In genomic region chr2:118689875-118690274, GRCm38 (mm10) we compare ENCODE assay signal across 29 mouse cellular contexts. TPM values are rescaled to one million over a fixed set of nuclear protein-coding genes. Genes with fewer than 3 reads are reported as not detected.
DNase-seq lines count a peak whose midpoint lies in the region; ATAC-seq and TF ChIP-seq lines count a peak whose summit lies in the region.
"Had no signal": no experiment of that assay in that cellular context is flagged by ENCODE, and none has a peak within 500 bp of the region (broad histone marks: within the 10 kb centered on the region; RNA-seq: fewer than 3 reads in every experiment).

No protein-coding gene starts in this region.

- H3K4me1 ChIP-seq in kidney, embryonic 14.5 days (ENCODE audit: control insufficient read depth, insufficient read depth, low read length): no peaks in the 10 kb centered on the region
- no peaks in the 10 kb centered on the region for H3K4me1 ChIP-seq in forebrain, embryonic 16.5 days (replicated peaks; ENCODE audit: control insufficient read depth, insufficient read depth, low read length)
- H3K4me1 ChIP-seq: forebrain, embryonic 12.5 days; midbrain, embryonic 15.5 days; stomach, embryonic 15.5 days had no signal

- H3K9me3 ChIP-seq in kidney, embryonic 14.5 days (ENCODE audit: control insufficient read depth, low read length): no peaks in the 10 kb centered on the region
- H3K9me3 ChIP-seq in forebrain, embryonic 16.5 days (ENCODE audit: control insufficient read depth, low read length): no peaks in the 10 kb centered on the region
- H3K9me3 ChIP-seq: forebrain, embryonic 12.5 days; heart, embryonic 15.5 days; hindbrain, embryonic 10.5 days; midbrain, embryonic 15.5 days; stomach, embryonic 15.5 days had no signal

- no peak overlapping the region for H3K27ac ChIP-seq in kidney, embryonic 14.5 days (ENCODE audit: low read depth, low read length)
- no peak overlapping the region for H3K27ac ChIP-seq in forebrain, embryonic 16.5 days (ENCODE audit: low read length)
- H3K27ac ChIP-seq: forebrain, embryonic 12.5 days; heart, embryonic 15.5 days; hindbrain, embryonic 10.5 days; hindbrain, postnatal 0 days; midbrain, embryonic 15.5 days; stomach, embryonic 15.5 days had no signal

- H3K27me3 ChIP-seq in kidney, embryonic 14.5 days (ENCODE audit: control insufficient read depth, insufficient read depth, low read length): peaks cover 6% of the 10 kb centered on the region; the same call in 1 of the 2 replicates
- H3K27me3 ChIP-seq in myocyte (ENCODE audit: control insufficient read depth, insufficient read depth, insufficient read length): peaks cover 17% of the 10 kb centered on the region
- peaks cover 3% of the 10 kb centered on the region; the same call in 1 of the 2 replicates for H3K27me3 ChIP-seq in forebrain, embryonic 16.5 days (replicated peaks; ENCODE audit: control insufficient read depth, insufficient read depth, low read length)
- H3K27me3 ChIP-seq: Patski; stomach, embryonic 15.5 days had no signal

- no peaks in the 10 kb centered on the region for H3K36me3 ChIP-seq in kidney, embryonic 14.5 days (ENCODE audit: control insufficient read depth, insufficient read depth, low read length)
- no peaks in the 10 kb centered on the region for H3K36me3 ChIP-seq in myocyte (ENCODE audit: control insufficient read depth, insufficient read depth)
- no peaks in the 10 kb centered on the region for H3K36me3 ChIP-seq in forebrain, embryonic 16.5 days (ENCODE audit: control insufficient read depth, insufficient read depth)
- H3K36me3 ChIP-seq: forebrain, embryonic 12.5 days; heart, embryonic 15.5 days; hindbrain, embryonic 10.5 days; stomach, embryonic 15.5 days had no signal

- peak; percentile 52 for DNase-seq in adrenal gland, postnatal 10 days
- no peak for DNase-seq in adrenal gland, adult 18-20 months (ENCODE audit: low spot score in 2 of 2)
- peak; percentile 60 for DNase-seq in kidney, adult 18-20 months
- peak; percentile 60 for DNase-seq in testis, postnatal 10 days (ENCODE audit: low spot score)
- DNase-seq in testis, postnatal 14 days (ENCODE audit: low spot score): no peak
- DNase-seq: cerebellum, adult 11 months; cerebellum, adult 9-11 months; lung, adult 18-20 months; lung, postnatal 10 days; thymus, adult 2 months; thymus, postnatal 4 days had no signal

- H3K4me2 ChIP-seq in kidney, embryonic 14.5 days (replicated peaks; ENCODE audit: low read depth, low read length): no peak overlapping the region
- H3K4me2 ChIP-seq in myocyte (ENCODE audit: low read depth): no peak overlapping the region
- H3K4me2 ChIP-seq in forebrain, embryonic 16.5 days (ENCODE audit: low read length): no peak overlapping the region
- H3K4me2 ChIP-seq: forebrain, embryonic 12.5 days; heart, embryonic 15.5 days; midbrain, embryonic 15.5 days; stomach, embryonic 15.5 days had no signal

- H3K9ac ChIP-seq in kidney, embryonic 14.5 days (ENCODE audit: low read depth, low read length): no peak overlapping the region
- H3K9ac ChIP-seq in forebrain, embryonic 16.5 days (replicated peaks; ENCODE audit: low read depth, low read length): no peak overlapping the region
- H3K9ac ChIP-seq: forebrain, embryonic 12.5 days; heart, embryonic 15.5 days; midbrain, embryonic 15.5 days; stomach, embryonic 15.5 days had no signal

- no peaks in the 10 kb centered on the region for H3K79me2 ChIP-seq in myocyte (ENCODE audit: control insufficient read depth, insufficient read depth)

- ATAC-seq in kidney, embryonic 14.5 days (ENCODE audit: low FRiP score, low TSS enrichment): no peak
- ATAC-seq in forebrain, embryonic 16.5 days: no peak
- ATAC-seq: CD4-positive, CD25-positive, alpha-beta regulatory T cell, adult 4 months; hindbrain, postnatal 0 days; intestine, embryonic 16.5 days; midbrain, embryonic 15.5 days had no signal

- H3K4me3 ChIP-seq in kidney, embryonic 14.5 days (ENCODE audit: low read length): no peak overlapping the region
- H3K4me3 ChIP-seq in myocyte: no peak overlapping the region
- no peak overlapping the region for H3K4me3 ChIP-seq in forebrain, embryonic 16.5 days (replicated peaks; ENCODE audit: low read length)
- H3K4me3 ChIP-seq: erythroblast, embryonic 14.5 days; forebrain, embryonic 12.5 days; heart, embryonic 15.5 days; hindbrain, embryonic 10.5 days; midbrain, embryonic 15.5 days; stomach, embryonic 15.5 days had no signal

- no peak overlapping the region for H3ac ChIP-seq in myocyte (ENCODE audit: control insufficient read depth, insufficient read length)

- no peak for TF ChIP-seq POLR2A in myocyte (IDR thresholded peaks at IDR 0.05; ENCODE audit: insufficient read length, low read depth)

- whole genome bisulfite sequencing in kidney, embryonic 14.5 days: 86% methylated on average over 10 of the region's 10 CpGs
- WGBS in forebrain, embryonic 16.5 days: 76% methylated on average over 10 of the region's 10 CpGs

TF ChIP-seq in myocyte, 11 proteins besides CTCF, POLR2A, EP300 and RAD21:
- TF ChIP-seq MYOG (IDR thresholded peaks at IDR 0.05; ENCODE audit: control insufficient read depth in 1 of 3, insufficient read depth in 1 of 3, insufficient read length in 2 of 3, low read depth in 2 of 3) (peak in 2 of 3 experiments; percentile 18 to 55), USF1 (IDR thresholded peaks at IDR 0.05; ENCODE audit: low read depth) (no peak)

RNA-seq across cellular contexts. Expression of gene Ankrd63, which starts 13.9 kb away (rescaled TPM):
- under 1 TPM; 0.09 to 0.15 TPM for total RNA-seq in adrenal gland, postnatal 10 days (2021)
- under 1 TPM; 0.06 to 0.40 TPM for total RNA-seq in adrenal gland, adult 18-20 months (2021)
- polyA plus RNA-seq in kidney, embryonic 14.5 days (2014; fragmentation: Nextera tagmentation; extraction: Ambion mirVana): 0.24 and 0.65 TPM in 2 replicates
- 0.01 TPM for polyA plus RNA-seq in myocyte (2012; fragmentation: generic; extraction: Trizol)
- 0.43 and 0.46 TPM in 2 replicates for polyA plus RNA-seq in forebrain, embryonic 16.5 days (2015; fragmentation: Nextera tagmentation; extraction: Ambion mirVana)
- total RNA-seq: gastrocnemius, adult 18-20 months; hindbrain, postnatal 0 days; liver, adult 2 months had no signal
- polyA plus RNA-seq: CD4-positive, CD25-positive, alpha-beta regulatory T cell, adult 4 months; erythroblast, embryonic 14.5 days; hindbrain, embryonic 10.5 days; limb, embryonic 11.5 days; liver, adult 2 months; midbrain, embryonic 15.5 days; neural tube, embryonic 14.5 days had no signal

RNA-seq across cellular contexts. Expression of gene Pak6, which starts 26.8 kb away (rescaled TPM):
- 10 to 100 TPM in 1 of 2 experiments, 1 to 10 TPM in 1; 8.0 to 13.6 TPM for total RNA-seq in adrenal gland, postnatal 10 days (2021)
- total RNA-seq in adrenal gland, adult 18-20 months (2021): 10 to 100 TPM; 11.5 to 19.4 TPM
- 0.54 and 0.90 TPM in 2 replicates for polyA plus RNA-seq in kidney, embryonic 14.5 days (2014; fragmentation: Nextera tagmentation; extraction: Ambion mirVana)
- polyA plus RNA-seq in myocyte (2012; fragmentation: generic; extraction: Trizol): 0.06 TPM
- 26.0 and 36.4 TPM in 2 replicates for polyA plus RNA-seq in forebrain, embryonic 16.5 days (2015; fragmentation: Nextera tagmentation; extraction: Ambion mirVana)
- total RNA-seq: gastrocnemius, adult 18-20 months; liver, adult 2 months; megakaryocyte, adult 5-6 weeks had no signal

RNA-seq across cellular contexts. Expression of gene Plcb2, which starts 38.4 kb away (rescaled TPM):
- 1 to 10 TPM; 1.8 to 3.0 TPM for total RNA-seq in adrenal gland, postnatal 10 days (2021)
- 1 to 10 TPM; 2.5 to 2.8 TPM for total RNA-seq in adrenal gland, adult 18-20 months (2021)
- polyA plus RNA-seq in kidney, embryonic 14.5 days (2014; fragmentation: Nextera tagmentation; extraction: Ambion mirVana): 1.7 and 1.9 TPM in 2 replicates
- not detected for polyA plus RNA-seq in myocyte (2012; fragmentation: generic; extraction: Trizol)
- polyA plus RNA-seq in forebrain, embryonic 16.5 days (2015; fragmentation: Nextera tagmentation; extraction: Ambion mirVana): 0.63 and 1.2 TPM in 2 replicates

RNA-seq across cellular contexts. Expression of gene Inafm2, which starts 55.7 kb away (rescaled TPM):
- total RNA-seq in adrenal gland, postnatal 10 days (2021): 10 to 100 TPM; 27.3 to 27.9 TPM
- total RNA-seq in adrenal gland, adult 18-20 months (2021): 10 to 100 TPM; 35.2 to 40.1 TPM
- polyA plus RNA-seq in kidney, embryonic 14.5 days (2014; fragmentation: Nextera tagmentation; extraction: Ambion mirVana): 18.3 and 22.0 TPM in 2 replicates
- 10.5 TPM for polyA plus RNA-seq in myocyte (2012; fragmentation: generic; extraction: Trizol)
- 24.4 and 27.0 TPM in 2 replicates for polyA plus RNA-seq in forebrain, embryonic 16.5 days (2015; fragmentation: Nextera tagmentation; extraction: Ambion mirVana)

Comparison
In these comparisons a context has a peak if more than half of its experiments do, and no peak if none do; other contexts are left out.
1. DNase-seq: peak in adrenal gland, postnatal 10 days (single experiment), kidney, adult 18-20 months (single experiment) and testis, postnatal 10 days (single experiment); none in adrenal gland, adult 18-20 months (0 of 2) and testis, postnatal 14 days (single experiment).
2. RNA of gene Pak6, which starts 26.8 kb away (polyA plus RNA-seq): 26.0 to 36.4 TPM in forebrain, embryonic 16.5 days; 0.54 to 0.90 TPM in kidney, embryonic 14.5 days and 0.06 TPM in myocyte (single experiment); every median in the first group is over 10 times any median in the second.